Mouse (Mus musculus) B cell, adult 67 days (primary cell): ENCODE data around the gene Vill. TPM values are rescaled to one million over a fixed set of nuclear protein-coding genes. Genes with fewer than 3 reads are reported as not detected.

Experiments
- total RNA-seq, 2 experiments: library from RNA; stranded (reverse); gene quantifications; 4 replicates each; pipeline ENCODE4 v1.2.4; 2023

Vill gene
- total RNA-seq: 1 to 10 TPM; 2.9 to 5.1 TPM

GRCm38 (mm10) chr9:119052154-119052944, at the start of gene Vill:
Gene Vill, plus strand, starts transcription at chr9:119052778.

GRCm38 (mm10) chr9:119093419-119094295, 41.1 kb downstream of the Vill start, which contains the start of gene Plcd1:
Gene Plcd1, minus strand, starts transcription at chr9:119093502.

GRCm38 (mm10) chr9:119101992-119102782, 49.6 kb downstream of the Vill start, which contains the start of gene Dlec1:
Gene Dlec1, plus strand, starts transcription at chr9:119102478.

Other genes with a start within 250 kb of the Vill start
- under 1 TPM in 1 of 2 experiments, not detected in 1; 0.23 TPM for gene Ctdspl, start 126.3 kb upstream of the Vill start, total RNA-seq
- gene Plcd1, start 40.7 kb downstream of the Vill start, total RNA-seq: not detected
- gene Dlec1, start 49.7 kb downstream of the Vill start, total RNA-seq: under 1 TPM in 1 of 2 experiments, not detected in 1; 0.52 TPM
- gene Acaa1b, start 104.3 kb downstream of the Vill start, total RNA-seq: 1 to 10 TPM in 1 of 2 experiments, under 1 TPM in 1; 0.46 to 1.2 TPM
- not detected for gene Gm47289, start 106.4 kb downstream of the Vill start, total RNA-seq
- gene Slc22a13, start 156.3 kb downstream of the Vill start, total RNA-seq: not detected